Mouse (Mus musculus) MEL (cell line): ENCODE data around the gene Hist1h3a. TPM values are rescaled to one million over a fixed set of nuclear protein-coding genes. Genes with fewer than 3 reads are reported as not detected.

Experiments used
- DNase-seq: peaks from one replicate; pipeline ENCODE4 v3.0.0; 2011; ENCODE audit warnings: low read depth, low spot score
- H3K27ac ChIP-seq: 2 replicates; pipeline ENCODE4 v1.5.1; 2012; ENCODE audit warnings: low read depth, mild to moderate bottlenecking, control low read depth, low read length, moderate library complexity; ENCODE audit not compliant: control insufficient read depth
- H3K27me3 ChIP-seq, 2 experiments: fragments of 150-350 bp in 1 of 2; sonication (generic) in 1 of 2; 2 replicates each; pipeline ENCODE4 v1.6.1; 2012; ENCODE audit warnings: low read length in 2 of 2, mild to moderate bottlenecking in 2 of 2, improper control_type of control experiment in 1 of 2, moderate library complexity in 1 of 2; ENCODE audit not compliant: insufficient read depth in 2 of 2, control insufficient read depth in 1 of 2
- H3K36me3 ChIP-seq, 2 experiments: 2 replicates each; pipeline ENCODE4 v1.6.1; 2012 to 2014; ENCODE audit warnings: low read length in 2 of 2, improper control_type of control experiment in 1 of 2, inconsistent platforms in 1 of 2, mild to moderate bottlenecking in 1 of 2; ENCODE audit not compliant: insufficient read depth in 2 of 2, control insufficient read depth in 1 of 2
- H3K4me1 ChIP-seq, 2 experiments: fragments of 150-350 bp in 1 of 2; sonication (generic) in 1 of 2; 2 replicates each; pipeline ENCODE4 v1.6.1; 2012; ENCODE audit warnings: low read length in 2 of 2, improper control_type of control experiment in 1 of 2, mild to moderate bottlenecking in 1 of 2; ENCODE audit not compliant: insufficient read depth in 2 of 2, control insufficient read depth in 1 of 2
- H3K4me3 ChIP-seq, 2 experiments: fragments of 150-350 bp in 1 of 2; sonication (generic) in 1 of 2; 2 replicates each; pipeline ENCODE4 v1.5.1; 2012; ENCODE audit warnings: low read depth in 2 of 2, low read length in 2 of 2, mild to moderate bottlenecking in 2 of 2, moderate library complexity in 2 of 2, control low read depth in 1 of 2, improper control_type of control experiment in 1 of 2; ENCODE audit not compliant: control insufficient read depth in 1 of 2, insufficient read depth in 1 of 2
- H3K79me2 ChIP-seq: 2 replicates; pipeline ENCODE4 v1.6.1; 2012; ENCODE audit warnings: mild to moderate bottlenecking, low read length, moderate library complexity; ENCODE audit not compliant: control insufficient read depth, poor library complexity, insufficient read depth
- H3K9ac ChIP-seq: 2 replicates; pipeline ENCODE4 v1.6.1; 2012; ENCODE audit warnings: low read depth, mild to moderate bottlenecking, control low read depth, low read length, moderate library complexity; ENCODE audit not compliant: control insufficient read depth, poor library complexity, severe bottlenecking
- H3K9me3 ChIP-seq: fragments of 150-350 bp; sonication (generic); replicated peaks from 2 replicates; pipeline ENCODE4 v1.6.1; 2012; ENCODE audit warnings: mild to moderate bottlenecking, low read length, improper control_type of control experiment, moderate library complexity; ENCODE audit not compliant: insufficient read depth
- HCFC1 ChIP-seq: IDR thresholded peaks from 2 replicates; pipeline ENCODE4 v1.6.1; 2012; ENCODE audit warnings: low read depth, mild to moderate bottlenecking, inconsistent platforms, low read length, improper control_type of control experiment, moderate library complexity
- MEF2A ChIP-seq: IDR thresholded peaks from 2 replicates; pipeline ENCODE4 v1.6.1; 2014; ENCODE audit warnings: low read depth, mild to moderate bottlenecking, inconsistent platforms, low read length, improper control_type of control experiment; ENCODE audit not compliant: poor library complexity, insufficient replicate concordance, severe bottlenecking; ENCODE audit errors: extremely low read depth
- MXI1 ChIP-seq: IDR thresholded peaks from 2 replicates; pipeline ENCODE4 v1.6.1; 2011; ENCODE audit warnings: mild to moderate bottlenecking, low read depth, low read length, improper control_type of control experiment
- POLR2A ChIP-seq, 2 experiments: IDR thresholded peaks; 2 replicates each; pipeline ENCODE4 v1.6.1; 2011 to 2012; ENCODE audit warnings: low read length in 2 of 2, mild to moderate bottlenecking in 2 of 2, control low read depth in 1 of 2, improper control_type of control experiment in 1 of 2, low read depth in 1 of 2, moderate library complexity in 1 of 2; ENCODE audit not compliant: control insufficient read depth in 1 of 2, insufficient read depth in 1 of 2, poor library complexity in 1 of 2
- POLR2AphosphoS5 ChIP-seq: IDR thresholded peaks from 2 replicates; pipeline ENCODE4 v1.6.1; 2012; ENCODE audit warnings: low read depth, borderline replicate concordance, mild to moderate bottlenecking, inconsistent platforms, low read length, moderate library complexity, mixed read lengths
- SMC3 ChIP-seq: IDR thresholded peaks from 2 replicates; pipeline ENCODE4 v1.6.1; 2011; ENCODE audit warnings: low read depth, low read length, improper control_type of control experiment
- TBP ChIP-seq: IDR thresholded peaks from 2 replicates; pipeline ENCODE4 v1.8.0; 2011; ENCODE audit warnings: low read depth, low read length, improper control_type of control experiment
- ZNF384 ChIP-seq: IDR thresholded peaks from 2 replicates; pipeline ENCODE4 v1.6.1; 2012; ENCODE audit warnings: low read depth, mild to moderate bottlenecking, inconsistent platforms, low read length, improper control_type of control experiment
- polyA plus RNA-seq, 2 experiments: library from polyadenylated mRNA; stranded (reverse) in 1 of 2; unstranded in 1 of 2; fragments of >175 nt in 1 of 2; fragments of >200 nt in 1 of 2; gene quantifications; 2 replicates each; pipeline versions ENCODE4 v1.2.1 to v1.2.4; 2012; ENCODE audit warnings: low replicate concordance in 2 of 2, low read depth in 1 of 2; ENCODE audit not compliant: insufficient read length in 2 of 2, insufficient read depth in 1 of 2, missing spikeins in 1 of 2
- total RNA-seq: library from RNA; depleted of rRNA; stranded (reverse); fragments of 300-350 nt; gene quantifications from 2 replicates; pipeline ENCODE4 v1.2.3, GENCODE M21; 2012

Gene Hist1h3a
- total and polyA plus RNA-seq, 3 experiments: 6.5 to 1,097 TPM; not detected in 1

DNA sequence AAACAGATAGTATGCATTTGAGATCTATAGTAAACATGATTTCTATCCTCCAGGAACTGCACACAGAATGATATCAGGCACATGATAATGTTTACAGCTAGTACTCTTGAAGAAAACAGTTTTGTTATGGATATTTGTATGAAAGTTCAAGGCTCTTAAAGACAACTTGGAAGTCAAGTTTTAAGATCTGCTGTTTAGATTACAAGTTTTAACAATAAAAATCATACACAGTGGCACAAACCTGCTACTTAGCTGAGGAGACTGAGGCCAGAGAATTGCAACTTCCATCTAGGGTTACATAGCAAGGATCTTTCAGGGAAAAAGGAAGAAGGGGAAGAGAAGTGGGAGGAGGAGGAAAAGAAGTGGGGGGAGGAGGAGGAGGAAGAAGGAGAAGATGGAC, 7.2 kb downstream of the Hist1h3a start:
- Histone ChIP-seq H3K9ac (peak overlapping the region; percentile 54), H3K4me1 (peaks cover 0 to 14% of the 10 kb centered on the region in 2 experiments; a peak in 2 of 4 replicates), H3K27ac (peak overlapping the region; percentile 89), H3K9me3 (no peaks in the 10 kb centered on the region), H3K36me3 (peaks cover 0 to 55% of the 10 kb centered on the region in 2 experiments; a peak in 2 of 4 replicates), H3K4me3 (no peak overlapping the region), H3K27me3 (no peaks in the 10 kb centered on the region), H3K79me2 (no peaks in the 10 kb centered on the region; the same call in 1 of the 2 replicates)
- peak; percentile 55 for DNase-seq
- TF ChIP-seq POLR2A (IDR thresholded peaks at IDR 0.05; ENCODE audit: control insufficient read depth in 1 of 2, insufficient read depth in 1 of 2, low read depth in 1 of 2, low read length in 2 of 2, poor library complexity in 1 of 2) (no peak), SMC3 (no peak)

DNA sequence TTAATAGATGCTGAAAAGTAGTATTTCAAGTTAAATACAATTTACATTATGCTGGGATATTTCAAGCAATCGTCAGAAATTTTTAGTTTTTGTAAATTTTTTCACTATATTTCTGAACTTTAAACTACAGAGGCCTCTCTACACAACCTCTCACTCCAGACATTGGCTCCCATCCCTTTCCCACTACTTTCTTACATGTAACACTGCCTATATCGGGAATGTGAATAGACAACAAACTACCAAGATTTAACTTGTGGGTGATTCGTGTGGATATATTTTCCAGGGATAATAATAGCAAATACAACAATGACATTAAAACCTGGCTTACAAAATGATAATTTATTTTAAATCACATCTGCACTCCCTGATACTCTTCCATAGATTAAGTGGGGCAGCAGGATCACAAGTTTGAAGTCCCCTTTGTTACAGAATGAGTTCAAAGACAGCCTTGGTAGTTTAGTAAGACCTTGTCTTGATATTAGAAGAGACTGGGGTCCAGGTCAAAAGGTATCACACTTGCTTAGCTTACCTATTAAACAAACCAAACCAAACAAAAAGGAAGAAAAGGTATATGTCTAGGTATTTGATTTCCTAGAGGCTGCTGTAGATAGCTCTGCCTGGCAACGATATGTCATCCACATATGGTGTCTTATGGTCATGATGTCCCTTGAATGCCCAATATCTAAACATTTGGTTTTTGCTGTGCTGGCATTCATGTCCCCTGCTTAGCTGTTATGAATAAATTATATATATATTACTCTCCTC, 8.7 kb downstream of the Hist1h3a start:
- Histone ChIP-seq H3K27me3 (no peaks in the 10 kb centered on the region), H3K27ac (peak overlapping the region; percentile 73), H3K36me3 (peaks cover 0 to 56% of the 10 kb centered on the region in 2 experiments; a peak in 2 of 4 replicates), H3K4me1 (peaks cover 0 to 17% of the 10 kb centered on the region in 2 experiments; a peak in 2 of 4 replicates), H3K4me3 (peak overlapping the region in 1 of 2 experiments; percentile 3; a peak in 1 of 4 replicates), H3K79me2 (no peaks in the 10 kb centered on the region; the same call in 1 of the 2 replicates), H3K9me3 (no peaks in the 10 kb centered on the region), H3K9ac (peak overlapping the region; percentile 72)
- no peak for TF ChIP-seq ZNF384
- peak; percentile 71 for DNase-seq

DNA sequence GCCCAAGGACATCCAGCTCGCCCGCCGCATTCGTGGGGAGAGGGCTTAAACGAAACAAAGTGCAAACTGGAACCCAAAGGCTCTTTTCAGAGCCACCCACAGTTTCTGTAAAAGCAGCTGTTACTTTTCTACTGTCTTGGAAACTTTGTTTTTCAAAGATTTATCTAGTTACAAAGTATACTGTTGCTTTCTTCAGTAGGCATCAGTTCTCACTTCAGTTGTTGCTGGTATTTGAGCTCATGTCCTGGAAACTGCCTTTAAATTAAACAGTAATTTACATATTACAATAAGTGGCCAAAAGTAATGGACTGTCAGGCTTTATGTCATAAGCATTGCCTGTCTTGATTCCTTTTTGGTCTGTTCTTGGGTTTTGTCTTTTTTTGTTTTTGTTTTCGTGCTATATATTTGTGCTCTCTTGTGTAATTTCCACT, 9.4 kb downstream of the Hist1h3a start:
- H3K4me1 ChIP-seq: peaks cover 0 to 20% of the 10 kb centered on the region in 2 experiments; a peak in 2 of 4 replicates

More for the DNA sequence above, 9.4 kb downstream of the Hist1h3a start:
- peaks cover 0 to 55% of the 10 kb centered on the region in 2 experiments; a peak in 2 of 4 replicates for H3K36me3 ChIP-seq
- peak; percentile 77 for DNase-seq
- H3K4me3 ChIP-seq: peak overlapping the region; percentile 3 to 54
- H3K27ac ChIP-seq: peak overlapping the region; percentile 95
- TF ChIP-seq MXI1 (no peak), POLR2A (IDR thresholded peaks at IDR 0.05; ENCODE audit: control insufficient read depth in 1 of 2, insufficient read depth in 1 of 2, low read depth in 1 of 2, low read length in 2 of 2, poor library complexity in 1 of 2) (peak; percentile 70 to 100; a peak in 3 of 4 replicates), POLR2AphosphoS5 (peak; percentile 95; the same call in 1 of the 2 replicates), TBP (peak; percentile 63; the same call in 1 of the 2 replicates), HCFC1 (no peak), MEF2A (no peak)
- H3K9ac ChIP-seq: peak overlapping the region; percentile 72
- H3K79me2 ChIP-seq: no peaks in the 10 kb centered on the region; the same call in 1 of the 2 replicates
- no peaks in the 10 kb centered on the region for H3K9me3 ChIP-seq
- H3K27me3 ChIP-seq: no peaks in the 10 kb centered on the region
